Mouse (Mus musculus) MEL (cell line): ENCODE results near the gene Tecta. TPM values are rescaled to one million over a fixed set of nuclear protein-coding genes. Genes with fewer than 3 reads are reported as not detected.

ENCODE experiments used
- DNase-seq: peaks from one replicate; pipeline ENCODE4 v3.0.0; 2011; ENCODE audit warnings: low read depth, low spot score
- H3K27ac ChIP-seq: 2 replicates; pipeline ENCODE4 v1.5.1; 2012; ENCODE audit warnings: low read depth, mild to moderate bottlenecking, control low read depth, low read length, moderate library complexity; ENCODE audit not compliant: control insufficient read depth
- H3K27me3 ChIP-seq, 2 experiments: fragments of 150-350 bp in 1 of 2; sonication (generic) in 1 of 2; 2 replicates each; pipeline ENCODE4 v1.6.1; 2012; ENCODE audit warnings: low read length in 2 of 2, mild to moderate bottlenecking in 2 of 2, improper control_type of control experiment in 1 of 2, moderate library complexity in 1 of 2; ENCODE audit not compliant: insufficient read depth in 2 of 2, control insufficient read depth in 1 of 2
- H3K36me3 ChIP-seq, 2 experiments: 2 replicates each; pipeline ENCODE4 v1.6.1; 2012 to 2014; ENCODE audit warnings: low read length in 2 of 2, improper control_type of control experiment in 1 of 2, inconsistent platforms in 1 of 2, mild to moderate bottlenecking in 1 of 2; ENCODE audit not compliant: insufficient read depth in 2 of 2, control insufficient read depth in 1 of 2
- H3K4me1 ChIP-seq, 2 experiments: fragments of 150-350 bp in 1 of 2; sonication (generic) in 1 of 2; 2 replicates each; pipeline ENCODE4 v1.6.1; 2012; ENCODE audit warnings: low read length in 2 of 2, improper control_type of control experiment in 1 of 2, mild to moderate bottlenecking in 1 of 2; ENCODE audit not compliant: insufficient read depth in 2 of 2, control insufficient read depth in 1 of 2
- H3K4me3 ChIP-seq, 2 experiments: fragments of 150-350 bp in 1 of 2; sonication (generic) in 1 of 2; 2 replicates each; pipeline ENCODE4 v1.5.1; 2012; ENCODE audit warnings: low read depth in 2 of 2, low read length in 2 of 2, mild to moderate bottlenecking in 2 of 2, moderate library complexity in 2 of 2, control low read depth in 1 of 2, improper control_type of control experiment in 1 of 2; ENCODE audit not compliant: control insufficient read depth in 1 of 2, insufficient read depth in 1 of 2
- H3K79me2 ChIP-seq: 2 replicates; pipeline ENCODE4 v1.6.1; 2012; ENCODE audit warnings: mild to moderate bottlenecking, low read length, moderate library complexity; ENCODE audit not compliant: control insufficient read depth, poor library complexity, insufficient read depth
- H3K9ac ChIP-seq: 2 replicates; pipeline ENCODE4 v1.6.1; 2012; ENCODE audit warnings: low read depth, mild to moderate bottlenecking, control low read depth, low read length, moderate library complexity; ENCODE audit not compliant: control insufficient read depth, poor library complexity, severe bottlenecking
- H3K9me3 ChIP-seq: fragments of 150-350 bp; sonication (generic); replicated peaks from 2 replicates; pipeline ENCODE4 v1.6.1; 2012; ENCODE audit warnings: mild to moderate bottlenecking, low read length, improper control_type of control experiment, moderate library complexity; ENCODE audit not compliant: insufficient read depth
- CTCF ChIP-seq, 3 experiments: IDR thresholded peaks in 2 of 3; conservative IDR thresholded peaks in 1 of 3; 2 replicates each; pipeline ENCODE4 v1.5.1; 2011 to 2012; ENCODE audit warnings: low read length in 3 of 3, low read depth in 2 of 3, mild to moderate bottlenecking in 2 of 3, improper control_type of control experiment in 1 of 3, inconsistent platforms in 1 of 3, mixed read lengths in 1 of 3, moderate library complexity in 1 of 3; ENCODE audit not compliant: control insufficient read depth in 1 of 3, insufficient read depth in 1 of 3, poor library complexity in 1 of 3, severe bottlenecking in 1 of 3
- E2F4 ChIP-seq: IDR thresholded peaks from 2 replicates; pipeline ENCODE4 v1.6.1; 2011; ENCODE audit warnings: low read depth, low read length, improper control_type of control experiment, borderline replicate concordance
- GATA1 ChIP-seq: IDR thresholded peaks from 2 replicates; pipeline ENCODE4 v1.6.1; 2011; ENCODE audit warnings: low read depth, low read length, improper control_type of control experiment
- JUND ChIP-seq: IDR thresholded peaks from 2 replicates; pipeline ENCODE4 v1.6.1; 2011; ENCODE audit warnings: low read depth, mild to moderate bottlenecking, improper control_type of control experiment, low read length
- MAFK ChIP-seq: IDR thresholded peaks from 2 replicates; pipeline ENCODE4 v1.6.1; 2011; ENCODE audit warnings: low read depth, mild to moderate bottlenecking, low read length, improper control_type of control experiment, borderline replicate concordance
- MAZ ChIP-seq: IDR thresholded peaks from 2 replicates; pipeline ENCODE4 v1.6.1; 2012; ENCODE audit warnings: low read depth, mild to moderate bottlenecking, inconsistent platforms, low read length, improper control_type of control experiment
- MXI1 ChIP-seq: IDR thresholded peaks from 2 replicates; pipeline ENCODE4 v1.6.1; 2011; ENCODE audit warnings: mild to moderate bottlenecking, low read depth, low read length, improper control_type of control experiment
- MYB ChIP-seq: IDR thresholded peaks from 2 replicates; pipeline ENCODE4 v1.6.1; 2011; ENCODE audit warnings: mild to moderate bottlenecking, low read depth, low read length, improper control_type of control experiment
- NELFE ChIP-seq: IDR thresholded peaks from 2 replicates; pipeline ENCODE4 v1.6.1; 2011; ENCODE audit warnings: low read depth, low read length, improper control_type of control experiment
- POLR2A ChIP-seq, 2 experiments: IDR thresholded peaks; 2 replicates each; pipeline ENCODE4 v1.6.1; 2011 to 2012; ENCODE audit warnings: low read length in 2 of 2, mild to moderate bottlenecking in 2 of 2, control low read depth in 1 of 2, improper control_type of control experiment in 1 of 2, low read depth in 1 of 2, moderate library complexity in 1 of 2; ENCODE audit not compliant: control insufficient read depth in 1 of 2, insufficient read depth in 1 of 2, poor library complexity in 1 of 2
- POLR2AphosphoS2 ChIP-seq: IDR thresholded peaks from 2 replicates; pipeline ENCODE4 v1.6.1; 2011; ENCODE audit warnings: low read length, improper control_type of control experiment
- RAD21 ChIP-seq: IDR thresholded peaks from 2 replicates; pipeline ENCODE4 v1.6.1; 2011; ENCODE audit warnings: mild to moderate bottlenecking, low read depth, low read length, improper control_type of control experiment
- TAL1 ChIP-seq: IDR thresholded peaks from 2 replicates; pipeline ENCODE4 v1.6.1; 2012; ENCODE audit warnings: mild to moderate bottlenecking, inconsistent platforms, low read length, moderate library complexity, mixed read lengths
- TBP ChIP-seq: IDR thresholded peaks from 2 replicates; pipeline ENCODE4 v1.8.0; 2011; ENCODE audit warnings: low read depth, low read length, improper control_type of control experiment
- TCF12 ChIP-seq: IDR thresholded peaks from 2 replicates; pipeline ENCODE4 v1.6.1; 2014; ENCODE audit warnings: low read depth, mild to moderate bottlenecking, inconsistent platforms, low read length, improper control_type of control experiment, moderate library complexity
- UBTF ChIP-seq: IDR thresholded peaks from 2 replicates; pipeline ENCODE4 v1.6.1; 2012; ENCODE audit warnings: low read depth, mild to moderate bottlenecking, inconsistent platforms, low read length, improper control_type of control experiment, moderate library complexity, borderline replicate concordance; ENCODE audit not compliant: insufficient read depth
- USF1 ChIP-seq: IDR thresholded peaks from 2 replicates; pipeline ENCODE4 v1.6.1; 2014; ENCODE audit warnings: low read depth, mild to moderate bottlenecking, inconsistent platforms, low read length, improper control_type of control experiment, moderate library complexity
- ZC3H11A ChIP-seq: IDR thresholded peaks from 2 replicates; pipeline ENCODE4 v1.6.1; 2012; ENCODE audit warnings: low read depth, mild to moderate bottlenecking, inconsistent platforms, low read length, improper control_type of control experiment
- ZKSCAN1 ChIP-seq: IDR thresholded peaks from 2 replicates; pipeline ENCODE4 v1.6.1; 2012; ENCODE audit warnings: low read depth, mild to moderate bottlenecking, inconsistent platforms, low read length, improper control_type of control experiment, moderate library complexity
- ZMIZ1 ChIP-seq: IDR thresholded peaks from 2 replicates; pipeline ENCODE4 v1.6.1; 2012; ENCODE audit warnings: low read depth, mild to moderate bottlenecking, inconsistent platforms, low read length, improper control_type of control experiment, moderate library complexity
- ZNF384 ChIP-seq: IDR thresholded peaks from 2 replicates; pipeline ENCODE4 v1.6.1; 2012; ENCODE audit warnings: low read depth, mild to moderate bottlenecking, inconsistent platforms, low read length, improper control_type of control experiment
- polyA plus RNA-seq, 2 experiments: library from polyadenylated mRNA; stranded (reverse) in 1 of 2; unstranded in 1 of 2; fragments of >175 nt in 1 of 2; fragments of >200 nt in 1 of 2; gene quantifications; 2 replicates each; pipeline versions ENCODE4 v1.2.1 to v1.2.4; 2012; ENCODE audit warnings: low replicate concordance in 2 of 2, low read depth in 1 of 2; ENCODE audit not compliant: insufficient read length in 2 of 2, insufficient read depth in 1 of 2, missing spikeins in 1 of 2
- total RNA-seq: library from RNA; depleted of rRNA; stranded (reverse); fragments of 300-350 nt; gene quantifications from 2 replicates; pipeline ENCODE4 v1.2.3, GENCODE M21; 2012

The Tecta gene
- total and polyA plus RNA-seq, 3 experiments: not detected

- Histone ChIP-seq H3K79me2 (no peaks in the 10 kb centered on the region), H3K36me3 (no peaks in the 10 kb centered on the region), H3K27ac (no peak overlapping the region), H3K9me3 (no peaks in the 10 kb centered on the region), H3K4me3 (no peak overlapping the region), H3K4me1 (no peaks in the 10 kb centered on the region), H3K27me3 (peaks cover 0 to 1% of the 10 kb centered on the region in 2 experiments; a peak in 2 of 4 replicates), H3K9ac (no peak overlapping the region)
- DNase-seq: no peak
- TF ChIP-seq UBTF (no peak), NELFE (no peak), USF1 (no peak), MYB (no peak), ZKSCAN1 (no peak), GATA1 (no peak), TAL1 (no peak), JUND (no peak), RAD21 (no peak), ZNF384 (no peak), POLR2A (IDR thresholded peaks at IDR 0.05; ENCODE audit: control insufficient read depth in 1 of 2, insufficient read depth in 1 of 2, low read depth in 1 of 2, low read length in 2 of 2, poor library complexity in 1 of 2) (no peak), TBP (no peak), TCF12 (no peak), MAZ (no peak), MAFK (no peak), E2F4 (no peak), MXI1 (no peak), POLR2AphosphoS2 (no peak), ZC3H11A (no peak)
These were observed 78.3 kb downstream of the Tecta start for GRCm38 (mm10) chr9:42321442-42321841.

GRCm38 (mm10) chr9:42320616-42321015, 79.1 kb downstream of the Tecta start:
- peaks cover 0 to 1% of the 10 kb centered on the region in 2 experiments; a peak in 2 of 4 replicates for H3K27me3 ChIP-seq
- H3K4me1 ChIP-seq: no peaks in the 10 kb centered on the region
- no peaks in the 10 kb centered on the region for H3K9me3 ChIP-seq
- no peak overlapping the region for H3K27ac ChIP-seq
- TF ChIP-seq CTCF (IDR thresholded peaks at IDR 0.05 in 2 of 3, conservative IDR thresholded peaks at IDR 0.05 in 1 of 3; ENCODE audit: control insufficient read depth in 1 of 3, insufficient read depth in 1 of 3, low read depth in 2 of 3, low read length in 3 of 3, poor library complexity in 1 of 3, severe bottlenecking in 1 of 3) (peak in 1 of 3 experiments; percentile 21; a peak in 2 of 6 replicates), ZMIZ1 (no peak)
- H3K9ac ChIP-seq: no peak overlapping the region
- DNase-seq: no peak
- no peak overlapping the region for H3K4me3 ChIP-seq
- H3K36me3 ChIP-seq: no peaks in the 10 kb centered on the region
- no peaks in the 10 kb centered on the region for H3K79me2 ChIP-seq
